Mouse (Mus musculus) brain, embryonic 14.5 days (tissue): ENCODE measurements around the gene Cd2.

Experiments used
- CTCF ChIP-seq: fragments of 200-500 bp; IDR thresholded peaks from 2 replicates; pipeline ENCODE4 v1.5.1; 2012; ENCODE audit warnings: inconsistent platforms, mild to moderate bottlenecking, moderate library complexity, borderline replicate concordance; ENCODE audit not compliant: insufficient read depth, insufficient read length; ENCODE audit errors: extremely low read depth
- POLR2A ChIP-seq: fragments of 200-500 bp; IDR thresholded peaks from 2 replicates; pipeline ENCODE4 v1.6.1; 2012; ENCODE audit warnings: mild to moderate bottlenecking, inconsistent platforms, borderline replicate concordance; ENCODE audit not compliant: poor library complexity, insufficient read depth, insufficient read length, severe bottlenecking; ENCODE audit errors: extremely low read depth

DNA sequence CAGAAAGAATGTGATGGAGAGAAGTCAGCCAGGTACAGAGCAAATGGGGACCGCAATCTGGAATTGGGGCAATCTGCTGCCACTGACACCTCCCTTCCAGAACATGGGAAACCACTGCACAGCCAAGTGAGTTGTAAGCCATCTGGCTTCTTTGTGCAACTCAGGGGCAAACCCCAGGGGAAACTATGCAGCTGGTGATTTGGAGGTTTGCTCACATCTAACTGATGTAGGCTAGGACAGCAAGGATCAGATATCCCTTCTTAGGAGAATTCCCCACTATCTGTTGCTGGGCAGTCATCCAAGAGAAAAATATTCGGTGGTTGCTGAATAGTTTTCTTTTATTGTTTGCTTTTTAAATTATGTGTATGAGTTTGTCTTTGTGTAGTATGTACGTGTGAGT lies 21.9 kb upstream of the Cd2 start:
- TF ChIP-seq CTCF (no peak), POLR2A (no peak)
